Mouse (Mus musculus) layer of hippocampus, adult 2 months (tissue): ENCODE results near the gene Vti1a. TPM values are rescaled to one million over a fixed set of nuclear protein-coding genes. Genes with fewer than 3 reads are reported as not detected.

Experiments
- DNase-seq, 2 experiments: peaks; one replicate each; pipeline ENCODE4 v3.0.0; 2022; ENCODE audit warnings: low spot score in 2 of 2
- H3K27ac ChIP-seq: fragments of 200-600 bp; 2 replicates; pipeline ENCODE4 v1.8.1; 2022
- H3K4me3 ChIP-seq: fragments of 200-600 bp; 2 replicates; pipeline ENCODE4 v1.8.1; 2022; ENCODE audit warnings: mild to moderate bottlenecking
- CTCF ChIP-seq: fragments of 200-600 bp; conservative IDR thresholded peaks from 2 replicates; pipeline ENCODE4 v1.8.1; 2022; ENCODE audit warnings: antibody characterized with exemption, mild to moderate bottlenecking, moderate library complexity
- total RNA-seq, 2 experiments: library from RNA; stranded (reverse); gene quantifications; 2 replicates each; pipeline ENCODE4 v1.2.3; 2021

Gene Vti1a
- total RNA-seq, 2 experiments from 2014 or later = 57.6 to 60.4 TPM

- no peak overlapping the region for H3K27ac ChIP-seq
- TF ChIP-seq CTCF = no peak
- peak overlapping the region; percentile 19; the same call in 1 of the 2 replicates for H3K4me3 ChIP-seq
- DNase-seq = no peak
These were observed 95.3 kb downstream of the Vti1a start for GRCm38 (mm10) chr19:55411415-55411814.

- no peak for DNase-seq
- Histone ChIP-seq H3K27ac (no peak overlapping the region), H3K4me3 (no peak overlapping the region)
- TF ChIP-seq CTCF = no peak
These were observed 95.8 kb downstream of the Vti1a start for GRCm38 (mm10) chr19:55411894-55412293.

- no peak overlapping the region for H3K27ac ChIP-seq
- no peak overlapping the region for H3K4me3 ChIP-seq
- peak; percentile 81 for TF ChIP-seq CTCF
- peak; percentile 11 to 34 for DNase-seq
These were observed 98.0 kb downstream of the Vti1a start for GRCm38 (mm10) chr19:55414050-55414449.

GRCm38 (mm10) chr19:55418756-55419155, 102.7 kb downstream of the Vti1a start:
- no peak for DNase-seq
- H3K27ac ChIP-seq = no peak overlapping the region
- H3K4me3 ChIP-seq = no peak overlapping the region
- TF ChIP-seq CTCF = no peak

- Histone ChIP-seq H3K27ac (no peak overlapping the region), H3K4me3 (no peak overlapping the region)
- TF ChIP-seq CTCF = no peak
- no peak for DNase-seq
These were observed 103.9 kb downstream of the Vti1a start for GRCm38 (mm10) chr19:55419961-55420360.

GRCm38 (mm10) chr19:55421816-55422215, 105.7 kb downstream of the Vti1a start:
- TF ChIP-seq CTCF = no peak
- Histone ChIP-seq H3K4me3 (no peak overlapping the region), H3K27ac (no peak overlapping the region)
- DNase-seq = peak in 1 of 2 experiments; percentile 13

- no peak for DNase-seq
- no peak for TF ChIP-seq CTCF
- H3K27ac ChIP-seq = no peak overlapping the region
- H3K4me3 ChIP-seq = no peak overlapping the region
These were observed 106.4 kb downstream of the Vti1a start for GRCm38 (mm10) chr19:55422311-55423064.

- no peak for TF ChIP-seq CTCF
- no peak for DNase-seq
- Histone ChIP-seq H3K27ac (no peak overlapping the region), H3K4me3 (no peak overlapping the region)
These were observed 107.1 kb downstream of the Vti1a start for GRCm38 (mm10) chr19:55423065-55423716.

GRCm38 (mm10) chr19:55423952-55424351, 107.9 kb downstream of the Vti1a start:
- no peak overlapping the region for H3K4me3 ChIP-seq
- DNase-seq = peak; percentile 63 to 75
- no peak overlapping the region for H3K27ac ChIP-seq
- TF ChIP-seq CTCF = no peak

GRCm38 (mm10) chr19:55424507-55424906, 108.4 kb downstream of the Vti1a start:
- TF ChIP-seq CTCF = no peak
- no peak for DNase-seq
- H3K4me3 ChIP-seq = no peak overlapping the region
- H3K27ac ChIP-seq = no peak overlapping the region

- no peak overlapping the region for H3K27ac ChIP-seq
- TF ChIP-seq CTCF = no peak
- no peak for DNase-seq
- no peak overlapping the region for H3K4me3 ChIP-seq
These were observed 124.2 kb downstream of the Vti1a start for GRCm38 (mm10) chr19:55440306-55440705.

GRCm38 (mm10) chr19:55443618-55444017, 127.5 kb downstream of the Vti1a start:
- DNase-seq = no peak
- H3K4me3 ChIP-seq = no peak overlapping the region
- H3K27ac ChIP-seq = no peak overlapping the region
- no peak for TF ChIP-seq CTCF

- H3K4me3 ChIP-seq = no peak overlapping the region
- TF ChIP-seq CTCF = no peak
- no peak for DNase-seq
- no peak overlapping the region for H3K27ac ChIP-seq
These were observed 133.0 kb downstream of the Vti1a start for GRCm38 (mm10) chr19:55449084-55449483.

GRCm38 (mm10) chr19:55449506-55449905, 133.4 kb downstream of the Vti1a start:
- no peak overlapping the region for H3K4me3 ChIP-seq
- TF ChIP-seq CTCF = no peak
- no peak for DNase-seq
- H3K27ac ChIP-seq = no peak overlapping the region
